Mouse (Mus musculus): Measurements from ENCODE around the gene Traf4.

Gene Traf4

DNA sequence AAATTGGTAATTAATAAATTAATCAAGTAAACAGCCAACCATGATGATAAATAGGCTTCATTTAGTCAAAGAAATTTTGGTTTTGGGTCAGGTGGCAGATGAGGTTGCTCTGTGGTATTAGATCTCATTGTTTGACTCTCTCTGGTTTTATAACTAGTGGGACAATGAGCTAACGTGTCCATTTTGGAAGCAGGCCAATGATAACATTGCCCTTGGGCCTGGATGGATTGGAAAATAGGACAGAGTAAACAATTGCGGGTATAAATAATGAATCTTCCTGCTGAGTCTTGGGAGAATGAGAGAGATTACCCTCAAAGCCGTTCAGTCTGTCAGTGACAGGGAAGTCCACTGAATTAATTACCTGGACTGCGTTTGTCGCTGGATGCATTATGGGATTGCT is 44.2 kb downstream of the Traf4 start:
- no peak for DNase-seq (ENCODE audit: low read depth, low spot score)
- Histone ChIP-seq H3K27me3 (ENCODE audit: control insufficient read depth, insufficient read depth, low read length, poor library complexity, severe bottlenecking) (no peaks in the 10 kb centered on the region; the same call in 1 of the 2 replicates), H3K36me3 (ENCODE audit: control insufficient read depth, insufficient read depth, low read length, poor library complexity, severe bottlenecking) (no peaks in the 10 kb centered on the region)

- Histone ChIP-seq H3K27me3 (ENCODE audit: control insufficient read depth, insufficient read depth, low read length, poor library complexity, severe bottlenecking) (no peaks in the 10 kb centered on the region; the same call in 1 of the 2 replicates), H3K36me3 (ENCODE audit: control insufficient read depth, insufficient read depth, low read length, poor library complexity, severe bottlenecking) (no peaks in the 10 kb centered on the region)
- DNase-seq (ENCODE audit: low read depth, low spot score) = peak; percentile 14
Observed at GRCm38 (mm10) chr11:78119898-78120297, 45.5 kb downstream of the Traf4 start.

- no peaks in the 10 kb centered on the region; the same call in 1 of the 2 replicates for H3K27me3 ChIP-seq (ENCODE audit: control insufficient read depth, insufficient read depth, low read length, poor library complexity, severe bottlenecking)
- H3K36me3 ChIP-seq (ENCODE audit: control insufficient read depth, insufficient read depth, low read length, poor library complexity, severe bottlenecking) = no peaks in the 10 kb centered on the region
- no peak for DNase-seq (ENCODE audit: low read depth, low spot score)
Observed at GRCm38 (mm10) chr11:78118467-78118866, 46.9 kb downstream of the Traf4 start.

DNA sequence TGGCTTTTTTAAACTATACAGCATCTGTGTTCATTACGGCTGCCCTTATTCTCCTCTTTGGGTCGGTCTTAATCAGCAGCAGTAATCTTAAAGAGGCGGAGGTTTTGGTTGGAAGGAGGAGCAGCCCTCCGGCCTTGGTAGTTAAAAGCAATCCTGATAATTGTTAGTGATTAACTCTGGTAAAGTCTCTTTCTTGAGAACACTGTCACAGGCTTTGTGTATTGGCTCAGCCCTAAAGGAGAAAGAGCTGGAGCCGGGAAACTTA is 49.3 kb downstream of the Traf4 start:
- DNase-seq (ENCODE audit: low read depth, low spot score) = no peak
- Histone ChIP-seq H3K27me3 (ENCODE audit: control insufficient read depth, insufficient read depth, low read length, poor library complexity, severe bottlenecking) (no peaks in the 10 kb centered on the region; the same call in 1 of the 2 replicates), H3K36me3 (ENCODE audit: control insufficient read depth, insufficient read depth, low read length, poor library complexity, severe bottlenecking) (no peaks in the 10 kb centered on the region)

GRCm38 (mm10) chr11:78115367-78116145 is 49.8 kb downstream of the Traf4 start:
- no peaks in the 10 kb centered on the region for H3K36me3 ChIP-seq (ENCODE audit: control insufficient read depth, insufficient read depth, low read length, poor library complexity, severe bottlenecking)
- peak; percentile 61 for DNase-seq (ENCODE audit: low read depth, low spot score)
- H3K27me3 ChIP-seq (ENCODE audit: control insufficient read depth, insufficient read depth, low read length, poor library complexity, severe bottlenecking) = no peaks in the 10 kb centered on the region; the same call in 1 of the 2 replicates

- peak; percentile 6 for DNase-seq (ENCODE audit: low read depth, low spot score)
- H3K36me3 ChIP-seq (ENCODE audit: control insufficient read depth, insufficient read depth, low read length, poor library complexity, severe bottlenecking) = no peaks in the 10 kb centered on the region
- H3K27me3 ChIP-seq (ENCODE audit: control insufficient read depth, insufficient read depth, low read length, poor library complexity, severe bottlenecking) = no peaks in the 10 kb centered on the region; the same call in 1 of the 2 replicates
Observed at GRCm38 (mm10) chr11:78114676-78115366, 50.6 kb downstream of the Traf4 start.

- H3K36me3 ChIP-seq (ENCODE audit: control insufficient read depth, insufficient read depth, low read length, poor library complexity, severe bottlenecking) = no peaks in the 10 kb centered on the region
- DNase-seq (ENCODE audit: low read depth, low spot score) = no peak
- no peaks in the 10 kb centered on the region; the same call in 1 of the 2 replicates for H3K27me3 ChIP-seq (ENCODE audit: control insufficient read depth, insufficient read depth, low read length, poor library complexity, severe bottlenecking)
Observed at GRCm38 (mm10) chr11:78113616-78114015, 51.8 kb downstream of the Traf4 start.
